Mouse (Mus musculus): ENCODE measurements around the gene Cyp2d9. TPM values are rescaled to one million over a fixed set of nuclear protein-coding genes. Genes with fewer than 3 reads are reported as not detected.
"Not testable (repeated sequence)": the region's sequence is repeated elsewhere in the genome, so short reads cannot be mapped to it uniquely, and the experiment has no call there.

Cyp2d9 gene
- not detected in 2 replicates for polyA plus RNA-seq (2016; fragmentation: Nextera tagmentation; extraction: Ambion mirVana)

GRCm38 (mm10) chr15:82433137-82433536 is at the start of gene Cyp2d9:
Gene Cyp2d9, plus strand, starts transcription at chr15:82433437.
- no peak for ATAC-seq (ENCODE audit: low FRiP score, low read depth)
- Histone ChIP-seq H3K9ac (replicated peaks) (no peak within 1 kb of the TSS), H3K27me3 (no peaks in the 10 kb centered on the region), H3K36me3 (no peaks in the 10 kb centered on the region), H3K9me3 (peaks cover 6% of the 10 kb centered on the region), H3K4me1 (no peaks in the 10 kb centered on the region), H3K4me2 (replicated peaks) (no peak within 1 kb of the TSS), H3K27ac (replicated peaks) (no peak within 1 kb of the TSS), H3K4me3 (no peak within 1 kb of the TSS)

- no peaks in the 10 kb centered on the region for H3K9me3 ChIP-seq
- no peak overlapping the region for H3K9ac ChIP-seq (replicated peaks)
- no peaks in the 10 kb centered on the region for H3K27me3 ChIP-seq
- H3K4me2 ChIP-seq (replicated peaks): no peak overlapping the region
- no peak overlapping the region for H3K27ac ChIP-seq (replicated peaks)
- peaks cover 2% of the 10 kb centered on the region for H3K4me1 ChIP-seq
- ATAC-seq (ENCODE audit: low FRiP score, low read depth): no peak
- no peak overlapping the region for H3K4me3 ChIP-seq
- H3K36me3 ChIP-seq: no peaks in the 10 kb centered on the region
- 89% methylated on average over 2 of the region's 2 CpGs for WGBS
Measured at GRCm38 (mm10) chr15:82385729-82386128, 47.5 kb upstream of the Cyp2d9 start.

- H3K9me3 ChIP-seq; H3K27ac ChIP-seq (replicated peaks); H3K4me1 ChIP-seq; H3K27me3 ChIP-seq; H3K9ac ChIP-seq (replicated peaks); H3K4me3 ChIP-seq; ATAC-seq (ENCODE audit: low FRiP score, low read depth); H3K4me2 ChIP-seq (replicated peaks); H3K36me3 ChIP-seq: not testable (repeated sequence)
- 91% methylated on average over 10 of the region's 10 CpGs for WGBS
Measured at GRCm38 (mm10) chr15:82389916-82390315, 43.3 kb upstream of the Cyp2d9 start.

GRCm38 (mm10) chr15:82393922-82394321 is 39.3 kb upstream of the Cyp2d9 start, which contains the start of gene Cyp2d11:
Gene Cyp2d11, minus strand, starts transcription at chr15:82394022.
- H3K4me3 ChIP-seq; H3K36me3 ChIP-seq; H3K4me2 ChIP-seq (replicated peaks); H3K4me1 ChIP-seq; H3K27ac ChIP-seq (replicated peaks); H3K9ac ChIP-seq (replicated peaks); ATAC-seq (ENCODE audit: low FRiP score, low read depth); H3K27me3 ChIP-seq; H3K9me3 ChIP-seq: not testable (repeated sequence)
- 89% methylated on average over 2 of the region's 2 CpGs for WGBS

- 87% methylated on average over 3 of the region's 3 CpGs for WGBS
Measured at GRCm38 (mm10) chr15:82395955-82396354, 37.3 kb upstream of the Cyp2d9 start.

GRCm38 (mm10) chr15:82401516-82401915 is 31.7 kb upstream of the Cyp2d9 start:
- 22% methylated on average over 2 of the region's 2 CpGs for WGBS

More at GRCm38 (mm10) chr15:82395955-82396354, 37.3 kb upstream of the Cyp2d9 start:
- not testable (repeated sequence) for H3K4me1 ChIP-seq; H3K9me3 ChIP-seq; H3K36me3 ChIP-seq; H3K4me2 ChIP-seq (replicated peaks); H3K9ac ChIP-seq (replicated peaks); H3K27me3 ChIP-seq; ATAC-seq (ENCODE audit: low FRiP score, low read depth); H3K4me3 ChIP-seq; H3K27ac ChIP-seq (replicated peaks)

GRCm38 (mm10) chr15:82402106-82402505 is 31.1 kb upstream of the Cyp2d9 start:
- Histone ChIP-seq H3K9ac (replicated peaks) (no peak overlapping the region), H3K27ac (replicated peaks) (no peak overlapping the region), H3K4me1 (no peaks in the 10 kb centered on the region), H3K27me3 (no peaks in the 10 kb centered on the region), H3K4me2 (replicated peaks) (no peak overlapping the region), H3K9me3 (no peaks in the 10 kb centered on the region), H3K36me3 (no peaks in the 10 kb centered on the region), H3K4me3 (no peak overlapping the region)
- ATAC-seq (ENCODE audit: low FRiP score, low read depth): no peak

More at GRCm38 (mm10) chr15:82401516-82401915, 31.7 kb upstream of the Cyp2d9 start:
- H3K4me1 ChIP-seq: no peaks in the 10 kb centered on the region
- H3K9ac ChIP-seq (replicated peaks): no peak overlapping the region
- no peaks in the 10 kb centered on the region for H3K27me3 ChIP-seq
- H3K4me3 ChIP-seq: no peak overlapping the region
- H3K27ac ChIP-seq (replicated peaks): no peak overlapping the region
- H3K9me3 ChIP-seq: no peaks in the 10 kb centered on the region
- no peak for ATAC-seq (ENCODE audit: low FRiP score, low read depth)
- no peak overlapping the region for H3K4me2 ChIP-seq (replicated peaks)
- H3K36me3 ChIP-seq: no peaks in the 10 kb centered on the region

GRCm38 (mm10) chr15:82402741-82403140 is 30.5 kb upstream of the Cyp2d9 start:
- Histone ChIP-seq H3K4me3 (no peak overlapping the region), H3K9me3 (no peaks in the 10 kb centered on the region), H3K27ac (replicated peaks) (no peak overlapping the region), H3K4me1 (no peaks in the 10 kb centered on the region), H3K27me3 (no peaks in the 10 kb centered on the region), H3K36me3 (no peaks in the 10 kb centered on the region), H3K4me2 (replicated peaks) (no peak overlapping the region), H3K9ac (replicated peaks) (no peak overlapping the region)
- WGBS: 81% methylated on average over 6 of the region's 6 CpGs
- ATAC-seq (ENCODE audit: low FRiP score, low read depth): no peak

- no peak overlapping the region for H3K9ac ChIP-seq (replicated peaks)
- ATAC-seq (ENCODE audit: low FRiP score, low read depth): no peak
Measured at GRCm38 (mm10) chr15:82403606-82404005, 29.6 kb upstream of the Cyp2d9 start.

GRCm38 (mm10) chr15:82404163-82404562 is 29.1 kb upstream of the Cyp2d9 start:
- no peaks in the 10 kb centered on the region for H3K36me3 ChIP-seq
- no peak overlapping the region for H3K4me3 ChIP-seq
- H3K9ac ChIP-seq (replicated peaks): no peak overlapping the region
- no peak overlapping the region for H3K4me2 ChIP-seq (replicated peaks)
- H3K9me3 ChIP-seq: no peaks in the 10 kb centered on the region
- no peak for ATAC-seq (ENCODE audit: low FRiP score, low read depth)
- H3K27me3 ChIP-seq: no peaks in the 10 kb centered on the region
- no peaks in the 10 kb centered on the region for H3K4me1 ChIP-seq
- no peak overlapping the region for H3K27ac ChIP-seq (replicated peaks)
- 86% methylated on average over 3 of the region's 3 CpGs for WGBS

More at GRCm38 (mm10) chr15:82403606-82404005, 29.6 kb upstream of the Cyp2d9 start:
- Histone ChIP-seq H3K9me3 (no peaks in the 10 kb centered on the region), H3K4me1 (no peaks in the 10 kb centered on the region), H3K27ac (replicated peaks) (no peak overlapping the region), H3K4me3 (no peak overlapping the region), H3K27me3 (no peaks in the 10 kb centered on the region), H3K4me2 (replicated peaks) (no peak overlapping the region), H3K36me3 (no peaks in the 10 kb centered on the region)
- WGBS: 93% methylated on average over 9 of the region's 9 CpGs

GRCm38 (mm10) chr15:82406981-82407380 is 26.3 kb upstream of the Cyp2d9 start, which contains the start of gene Cyp2d10:
Gene Cyp2d10, minus strand, starts transcription at chr15:82407195.
- no peak within 1 kb of the TSS for H3K27ac ChIP-seq (replicated peaks)
- H3K27me3 ChIP-seq: no peaks in the 10 kb centered on the region
- no peak within 1 kb of the TSS for H3K4me3 ChIP-seq
- WGBS: 92% methylated on average over 6 of the region's 6 CpGs
- H3K4me2 ChIP-seq (replicated peaks): no peak within 1 kb of the TSS
- no peaks in the 10 kb centered on the region for H3K9me3 ChIP-seq
- H3K36me3 ChIP-seq: no peaks in the 10 kb centered on the region
- H3K4me1 ChIP-seq: no peaks in the 10 kb centered on the region
- H3K9ac ChIP-seq (replicated peaks): no peak within 1 kb of the TSS
- ATAC-seq (ENCODE audit: low FRiP score, low read depth): no peak

- no peaks in the 10 kb centered on the region for H3K36me3 ChIP-seq
- no peak overlapping the region for H3K9ac ChIP-seq (replicated peaks)
- H3K4me2 ChIP-seq (replicated peaks): no peak overlapping the region
- no peak overlapping the region for H3K27ac ChIP-seq (replicated peaks)
- no peaks in the 10 kb centered on the region for H3K4me1 ChIP-seq
- H3K27me3 ChIP-seq: no peaks in the 10 kb centered on the region
- no peak for ATAC-seq (ENCODE audit: low FRiP score, low read depth)
- H3K9me3 ChIP-seq: no peaks in the 10 kb centered on the region
- no peak overlapping the region for H3K4me3 ChIP-seq
- 86% methylated on average over 4 of the region's 4 CpGs for WGBS
Measured at GRCm38 (mm10) chr15:82407536-82407935, 25.7 kb upstream of the Cyp2d9 start.
